Mouse (Mus musculus) left cerebral cortex, postnatal 36 days (tissue): Measurements from ENCODE around the gene Olfr316. TPM values are rescaled to one million over a fixed set of nuclear protein-coding genes. Genes with fewer than 3 reads are reported as not detected.
A peak's percentile ranks its signal among the peaks of the same experiment; 100 is the strongest.

Experiments
- DNase-seq, 2 experiments: peaks; one replicate each; pipeline ENCODE4 v3.0.0; 2021 to 2022; ENCODE audit warnings: low spot score in 2 of 2, mixed read lengths in 1 of 2
- intact Hi-C: fragments of 180-260 bp; cut with DNase I; formaldehyde crosslinking; loops from one replicate; pipeline ENCODE4 v1.15.1; 2025
- total RNA-seq, 2 experiments: library from RNA; stranded (reverse); gene quantifications; 2 replicates each; pipeline ENCODE4 v1.2.3; 2021

Gene Olfr316
- total RNA-seq, 2 experiments from 2014 or later = 0.79 to 1.0 TPM

- DNase-seq = peak in 1 of 2 experiments; percentile 23
- intact Hi-C loops = no loop called here
Observed at GRCm38 (mm10) chr11:58801558-58802228, 49.2 kb downstream of the Olfr316 start, which contains the start of gene Fam183b. Gene Fam183b, minus strand, starts transcription at chr11:58801960.

GRCm38 (mm10) chr11:58803871-58804270, 51.3 kb downstream of the Olfr316 start:
- DNase-seq = no peak
- intact Hi-C loops = no loop called here

- no peak for DNase-seq
- intact Hi-C loops = no loop called here
Observed at GRCm38 (mm10) chr11:58804393-58804792, 51.9 kb downstream of the Olfr316 start.

Other genes starting within 250 kb of the Olfr316 start
- not detected for gene Olfr330, start 217.9 kb upstream of the Olfr316 start, total RNA-seq
- gene Olfr329-ps, start 206.3 kb upstream of the Olfr316 start, total RNA-seq = not detected
- under 1 TPM in 1 of 2 experiments, not detected in 1; 0.10 TPM for gene Olfr328, start 197.1 kb upstream of the Olfr316 start, total RNA-seq
- gene Olfr224, start 182.2 kb upstream of the Olfr316 start, total RNA-seq = not detected
- not detected for gene Olfr325, start 175.0 kb upstream of the Olfr316 start, total RNA-seq
- gene Olfr324, start 157.6 kb upstream of the Olfr316 start, total RNA-seq = not detected
- not detected for gene 2210407C18Rik, start 136.7 kb upstream of the Olfr316 start, total RNA-seq
- gene Olfr323, start 122.2 kb upstream of the Olfr316 start, total RNA-seq = not detected
- not detected for gene Trim58, start 112.3 kb upstream of the Olfr316 start, total RNA-seq
- not detected for gene Olfr322, start 94.0 kb upstream of the Olfr316 start, total RNA-seq
- not detected for gene Olfr320, start 71.6 kb upstream of the Olfr316 start, total RNA-seq
- gene Olfr319, start 53.6 kb upstream of the Olfr316 start, total RNA-seq = not detected
- under 1 TPM in 1 of 2 experiments, not detected in 1; 0.11 TPM for gene Olfr318, start 28.7 kb upstream of the Olfr316 start, total RNA-seq
- gene Olfr317, start 13.5 kb upstream of the Olfr316 start, total RNA-seq = not detected
- gene Olfr315, start 20.5 kb downstream of the Olfr316 start, total RNA-seq = not detected
- not detected for gene Olfr314, start 30.2 kb downstream of the Olfr316 start, total RNA-seq
- gene Fam183b, start 49.2 kb downstream of the Olfr316 start, total RNA-seq = 1 to 10 TPM; 2.2 to 2.9 TPM
- gene Olfr313, start 62.3 kb downstream of the Olfr316 start, total RNA-seq = not detected
- gene Olfr312, start 76.5 kb downstream of the Olfr316 start, total RNA-seq = not detected
- not detected for gene Olfr311, start 86.5 kb downstream of the Olfr316 start, total RNA-seq
- 10 to 100 TPM; 17.0 to 24.1 TPM for gene Gm12258, start 94.4 kb downstream of the Olfr316 start, total RNA-seq
- gene 2810021J22Rik, start 114.5 kb downstream of the Olfr316 start, total RNA-seq = 10 to 100 TPM in 1 of 2 experiments, 1 to 10 TPM in 1; 9.6 to 10.9 TPM
- gene Zfp39, start 151.5 kb downstream of the Olfr316 start, total RNA-seq = 10 to 100 TPM in 1 of 2 experiments, 1 to 10 TPM in 1; 8.2 to 10.4 TPM
- gene Btnl10, start 165.2 kb downstream of the Olfr316 start, total RNA-seq = not detected
- 100 to 1,000 TPM; 450 to 542 TPM for gene Rnf187, start 186.2 kb downstream of the Olfr316 start, total RNA-seq
- 100 to 1,000 TPM; 103 to 124 TPM for gene Hist3h2ba, start 196.2 kb downstream of the Olfr316 start, total RNA-seq
- 10 to 100 TPM; 60.9 to 64.1 TPM for gene Hist3h2a, start 202.0 kb downstream of the Olfr316 start, total RNA-seq
- 1 to 10 TPM; 4.8 to 5.7 TPM for gene Trim17, start 202.0 kb downstream of the Olfr316 start, total RNA-seq
- gene Trim11, start 225.4 kb downstream of the Olfr316 start, total RNA-seq = 10 to 100 TPM; 21.0 to 24.9 TPM